Mouse (Mus musculus): ENCODE results near the gene Gmeb2. TPM values are rescaled to one million over a fixed set of nuclear protein-coding genes. Genes with fewer than 3 reads are reported as not detected.

Gmeb2 gene
- polyA plus RNA-seq, 1 experiment from 2014 or later = 21.6 TPM

GRCm38 (mm10) chr2:181253248-181253647, 34.6 kb downstream of the Gmeb2 start:
- Histone ChIP-seq H3K4me3 (no peak overlapping the region), H3K9me3 (no peaks in the 10 kb centered on the region), H3K27ac (no peak overlapping the region), H3K27me3 (ENCODE audit: poor library complexity, severe bottlenecking) (no peaks in the 10 kb centered on the region), H3K4me1 (no peaks in the 10 kb centered on the region), H3K36me3 (replicated peaks) (peaks cover 77% of the 10 kb centered on the region)
- DNase-seq (ENCODE audit: extremely low spot score, low spot score) = no peak
- 82% methylated on average over 1 of the region's 1 CpGs for WGBS

GRCm38 (mm10) chr2:181251841-181252240, 36.0 kb downstream of the Gmeb2 start:
- H3K27me3 ChIP-seq (ENCODE audit: poor library complexity, severe bottlenecking) = no peaks in the 10 kb centered on the region
- DNase-seq (ENCODE audit: extremely low spot score, low spot score) = no peak
- H3K36me3 ChIP-seq (replicated peaks) = peaks cover 63% of the 10 kb centered on the region
- H3K9me3 ChIP-seq = no peaks in the 10 kb centered on the region
- H3K4me1 ChIP-seq = no peaks in the 10 kb centered on the region
- no peak overlapping the region for H3K27ac ChIP-seq
- WGBS = 82% methylated on average over 1 of the region's 1 CpGs
- H3K4me3 ChIP-seq = no peak overlapping the region

GRCm38 (mm10) chr2:181249217-181249616, 38.6 kb downstream of the Gmeb2 start:
- no peak for DNase-seq (ENCODE audit: extremely low spot score, low spot score)
- Histone ChIP-seq H3K36me3 (replicated peaks) (peaks cover 38% of the 10 kb centered on the region), H3K27ac (no peak overlapping the region), H3K27me3 (ENCODE audit: poor library complexity, severe bottlenecking) (no peaks in the 10 kb centered on the region), H3K4me3 (no peak overlapping the region), H3K9me3 (no peaks in the 10 kb centered on the region), H3K4me1 (peaks cover 6% of the 10 kb centered on the region)
- WGBS = 88% methylated on average over 10 of the region's 10 CpGs

GRCm38 (mm10) chr2:181245031-181245430, 42.8 kb downstream of the Gmeb2 start:
- Histone ChIP-seq H3K27ac (no peak overlapping the region), H3K4me1 (peaks cover 29% of the 10 kb centered on the region), H3K9me3 (no peaks in the 10 kb centered on the region), H3K36me3 (replicated peaks) (no peaks in the 10 kb centered on the region), H3K27me3 (ENCODE audit: poor library complexity, severe bottlenecking) (no peaks in the 10 kb centered on the region), H3K4me3 (no peak overlapping the region)
- no peak for DNase-seq (ENCODE audit: extremely low spot score, low spot score)
- 40% methylated on average over 2 of the region's 2 CpGs for WGBS

GRCm38 (mm10) chr2:181243706-181244394, 44.0 kb downstream of the Gmeb2 start:
- peaks cover 29% of the 10 kb centered on the region for H3K4me1 ChIP-seq
- H3K9me3 ChIP-seq = no peaks in the 10 kb centered on the region
- no peaks in the 10 kb centered on the region for H3K27me3 ChIP-seq (ENCODE audit: poor library complexity, severe bottlenecking)
- no peaks in the 10 kb centered on the region for H3K36me3 ChIP-seq (replicated peaks)
- WGBS = 35% methylated on average over 11 of the region's 11 CpGs
- no peak for DNase-seq (ENCODE audit: extremely low spot score, low spot score)
- H3K27ac ChIP-seq = no peak overlapping the region
- no peak overlapping the region for H3K4me3 ChIP-seq

GRCm38 (mm10) chr2:181242314-181242665, 45.5 kb downstream of the Gmeb2 start:
- H3K4me3 ChIP-seq = peak overlapping the region; percentile 50
- 78% methylated on average over 3 of the region's 3 CpGs for WGBS
- H3K27ac ChIP-seq = no peak overlapping the region

GRCm38 (mm10) chr2:181241602-181242313, 46.1 kb downstream of the Gmeb2 start, which contains the start of gene Helz2:
Gene Helz2, minus strand, starts transcription at chr2:181242027.
- Histone ChIP-seq H3K9me3 (no peaks in the 10 kb centered on the region), H3K27me3 (ENCODE audit: poor library complexity, severe bottlenecking) (no peaks in the 10 kb centered on the region), H3K36me3 (replicated peaks) (no peaks in the 10 kb centered on the region), H3K4me1 (peaks cover 34% of the 10 kb centered on the region), H3K4me3 (peak within 1 kb of the TSS; percentile 50), H3K27ac (peak within 1 kb of the TSS; percentile 71)
- 14% methylated on average over 16 of the region's 16 CpGs for WGBS
- DNase-seq (ENCODE audit: extremely low spot score, low spot score) = peak; percentile 31

More at GRCm38 (mm10) chr2:181242314-181242665, 45.5 kb downstream of the Gmeb2 start:
- no peaks in the 10 kb centered on the region for H3K27me3 ChIP-seq (ENCODE audit: poor library complexity, severe bottlenecking)
- no peaks in the 10 kb centered on the region for H3K36me3 ChIP-seq (replicated peaks)
- DNase-seq (ENCODE audit: extremely low spot score, low spot score) = no peak
- peaks cover 34% of the 10 kb centered on the region for H3K4me1 ChIP-seq
- no peaks in the 10 kb centered on the region for H3K9me3 ChIP-seq

- DNase-seq (ENCODE audit: extremely low spot score, low spot score) = no peak
- H3K27ac ChIP-seq = no peak overlapping the region
- H3K36me3 ChIP-seq (replicated peaks) = no peaks in the 10 kb centered on the region
- no peak overlapping the region for H3K4me3 ChIP-seq
- H3K9me3 ChIP-seq = no peaks in the 10 kb centered on the region
- 93% methylated on average over 13 of the region's 13 CpGs for WGBS
- H3K4me1 ChIP-seq = peaks cover 34% of the 10 kb centered on the region
- H3K27me3 ChIP-seq (ENCODE audit: poor library complexity, severe bottlenecking) = no peaks in the 10 kb centered on the region
These were observed 46.9 kb downstream of the Gmeb2 start for GRCm38 (mm10) chr2:181240806-181241440.

- WGBS = 93% methylated on average over 9 of the region's 9 CpGs
- peaks cover 29% of the 10 kb centered on the region for H3K4me1 ChIP-seq
- no peak overlapping the region for H3K27ac ChIP-seq
- no peaks in the 10 kb centered on the region for H3K27me3 ChIP-seq (ENCODE audit: poor library complexity, severe bottlenecking)
- DNase-seq (ENCODE audit: extremely low spot score, low spot score) = no peak
- H3K9me3 ChIP-seq = no peaks in the 10 kb centered on the region
- H3K4me3 ChIP-seq = no peak overlapping the region
- no peaks in the 10 kb centered on the region; the same call in 1 of the 2 replicates for H3K36me3 ChIP-seq (replicated peaks)
These were observed 48.6 kb downstream of the Gmeb2 start for GRCm38 (mm10) chr2:181239261-181239660.

GRCm38 (mm10) chr2:181238861-181239260, 49.0 kb downstream of the Gmeb2 start:
- Histone ChIP-seq H3K4me3 (no peak overlapping the region), H3K36me3 (replicated peaks) (no peaks in the 10 kb centered on the region; the same call in 1 of the 2 replicates), H3K27ac (no peak overlapping the region), H3K4me1 (peaks cover 25% of the 10 kb centered on the region), H3K27me3 (ENCODE audit: poor library complexity, severe bottlenecking) (no peaks in the 10 kb centered on the region), H3K9me3 (no peaks in the 10 kb centered on the region)
- DNase-seq (ENCODE audit: extremely low spot score, low spot score) = no peak
- 69% methylated on average over 2 of the region's 2 CpGs for WGBS

GRCm38 (mm10) chr2:181238091-181238610, 49.7 kb downstream of the Gmeb2 start:
- no peak for DNase-seq (ENCODE audit: extremely low spot score, low spot score)
- Histone ChIP-seq H3K9me3 (no peaks in the 10 kb centered on the region), H3K27ac (no peak overlapping the region), H3K27me3 (ENCODE audit: poor library complexity, severe bottlenecking) (no peaks in the 10 kb centered on the region), H3K4me1 (peaks cover 20% of the 10 kb centered on the region), H3K36me3 (replicated peaks) (no peaks in the 10 kb centered on the region; the same call in 1 of the 2 replicates), H3K4me3 (no peak overlapping the region)
- 84% methylated on average over 10 of the region's 10 CpGs for WGBS

- no peaks in the 10 kb centered on the region; the same call in 1 of the 2 replicates for H3K36me3 ChIP-seq (replicated peaks)
- H3K9me3 ChIP-seq = no peaks in the 10 kb centered on the region
- no peak overlapping the region for H3K27ac ChIP-seq
- no peak overlapping the region for H3K4me3 ChIP-seq
- peaks cover 18% of the 10 kb centered on the region for H3K4me1 ChIP-seq
- no peaks in the 10 kb centered on the region for H3K27me3 ChIP-seq (ENCODE audit: poor library complexity, severe bottlenecking)
- DNase-seq (ENCODE audit: extremely low spot score, low spot score) = no peak
- WGBS = 92% methylated on average over 17 of the region's 17 CpGs
These were observed 50.4 kb downstream of the Gmeb2 start for GRCm38 (mm10) chr2:181237251-181238014.

Measured in forebrain, embryonic 10.5 days (tissue).